Mouse (Mus musculus) olfactory bulb, adult 2 months (tissue): ENCODE measurements around the gene Tfr2.

ENCODE experiments used
- CTCF ChIP-seq: fragments of 200-500 bp; IDR thresholded peaks from 2 replicates; pipeline ENCODE4 v1.5.1; 2012; ENCODE audit warnings: low read depth, mild to moderate bottlenecking, low read length, moderate library complexity; ENCODE audit not compliant: insufficient read depth
- POLR2A ChIP-seq: fragments of 200-500 bp; IDR thresholded peaks from 2 replicates; pipeline ENCODE4 v1.6.1; 2012; ENCODE audit warnings: mild to moderate bottlenecking, low read depth, low read length, moderate library complexity; ENCODE audit not compliant: insufficient read depth

DNA sequence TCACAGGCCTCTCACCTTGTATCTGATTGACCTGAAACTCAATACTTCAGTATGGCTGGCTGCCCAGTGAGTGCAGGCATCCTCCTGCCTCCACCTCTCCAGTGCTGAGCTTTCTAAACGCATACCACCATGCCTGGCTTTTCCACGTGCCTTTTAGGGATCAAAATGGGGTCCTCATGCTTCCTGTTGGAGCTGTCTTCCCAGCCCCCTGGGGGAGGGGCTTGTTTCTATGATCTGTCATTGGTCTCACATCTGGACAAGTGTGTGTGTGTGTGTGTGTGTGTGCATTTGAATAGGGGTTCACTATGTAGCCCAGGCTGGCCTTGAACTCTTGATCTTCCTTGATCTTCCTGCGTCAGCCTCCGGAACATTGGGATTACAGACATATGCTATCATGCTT, 32.2 kb upstream of the Tfr2 start:
- TF ChIP-seq CTCF, result no peak
- TF ChIP-seq POLR2A, result no peak
